Mouse (Mus musculus) layer of hippocampus, postnatal 36 days (tissue): ENCODE measurements around the gene Cd9. TPM values are rescaled to one million over a fixed set of nuclear protein-coding genes. Genes with fewer than 3 reads are reported as not detected.

Experiments used
- DNase-seq, 2 experiments: peaks; one replicate each; pipeline ENCODE4 v3.0.0; 2022
- total RNA-seq, 2 experiments: library from RNA; stranded (reverse); gene quantifications; 2 replicates each; pipeline ENCODE4 v1.2.3; 2021

Cd9 gene
- total RNA-seq, 2 experiments from 2014 or later = 70.6 to 71.5 TPM

DNA sequence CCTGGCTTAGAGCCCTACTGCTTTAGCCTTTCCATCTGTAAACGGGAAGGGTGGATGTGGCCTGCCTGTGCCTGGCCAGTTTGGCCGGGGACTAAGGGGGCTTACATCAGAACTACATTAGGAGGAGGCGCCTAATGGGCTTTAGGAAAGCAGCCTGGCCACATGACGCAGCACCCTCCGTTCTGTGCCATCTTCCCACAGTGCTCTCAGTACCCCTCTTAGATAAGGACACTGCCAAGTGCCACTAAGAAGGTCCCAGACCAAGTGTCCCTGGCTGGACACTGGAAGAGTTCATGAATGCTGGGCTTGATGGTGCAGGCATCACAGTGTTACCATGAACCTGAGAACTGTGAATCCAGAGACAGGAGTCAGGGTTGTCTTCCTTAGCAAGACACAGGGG, 20.7 kb downstream of the Cd9 start:
- DNase-seq = no peak

DNA sequence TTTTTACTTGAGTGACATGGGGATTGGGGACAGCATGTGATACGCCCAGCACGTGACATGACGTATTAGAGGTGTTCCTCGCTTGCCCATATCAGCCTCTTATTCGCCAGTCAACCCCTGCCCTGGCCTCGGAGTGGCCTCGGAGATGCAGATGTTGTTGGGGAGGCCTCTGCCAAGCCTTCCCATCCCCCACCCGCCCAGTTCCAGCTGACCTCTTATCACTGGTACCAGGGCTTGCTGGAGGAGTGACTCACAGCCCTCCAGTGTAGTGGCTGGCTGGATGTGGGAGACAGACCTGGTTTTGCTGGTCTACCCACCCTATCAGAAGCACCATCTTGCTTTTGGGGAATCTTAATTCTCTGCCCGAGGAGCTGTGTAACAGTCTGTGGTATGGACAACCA, 21.3 kb downstream of the Cd9 start:
- no peak for DNase-seq

DNA sequence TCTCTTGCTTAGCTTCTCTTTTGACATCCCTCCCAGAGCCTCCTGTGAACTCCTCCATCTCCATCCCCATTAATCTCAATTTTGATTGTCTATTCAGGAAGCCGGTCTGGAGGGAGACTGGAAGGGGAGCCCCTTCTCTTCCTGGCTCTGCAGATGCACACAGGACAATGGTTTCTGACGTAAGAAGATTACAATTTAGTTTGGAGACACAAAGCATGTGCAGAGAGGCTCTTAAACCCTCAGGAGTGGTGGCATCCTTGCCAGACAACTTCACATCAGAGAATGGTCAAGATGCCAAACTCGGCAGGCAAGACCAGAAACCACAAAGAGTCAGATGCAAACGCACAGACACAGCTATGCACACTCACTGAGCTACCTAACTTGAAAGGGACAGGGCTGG, 22.7 kb downstream of the Cd9 start:
- no peak for DNase-seq

DNA sequence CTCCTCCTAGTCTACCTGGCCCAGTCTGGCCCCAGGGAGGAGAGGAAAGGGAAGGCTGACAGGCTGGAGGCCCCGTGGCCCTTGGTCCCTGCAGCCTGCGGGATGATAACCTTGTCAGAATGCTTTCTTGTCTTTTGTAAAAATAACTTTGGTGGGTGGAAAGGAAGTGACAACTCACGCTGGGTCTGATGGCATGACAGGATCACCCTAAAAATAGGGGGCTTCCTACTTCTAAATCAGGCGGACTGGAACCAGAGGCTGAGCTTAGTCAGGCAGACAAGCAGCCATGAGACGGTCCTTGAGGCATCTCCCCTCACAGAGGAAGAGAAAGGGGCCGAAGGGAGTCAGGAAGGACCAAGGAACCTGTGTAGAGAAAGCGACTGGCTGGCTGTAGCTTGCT, 23.3 kb downstream of the Cd9 start:
- no peak for DNase-seq

DNA sequence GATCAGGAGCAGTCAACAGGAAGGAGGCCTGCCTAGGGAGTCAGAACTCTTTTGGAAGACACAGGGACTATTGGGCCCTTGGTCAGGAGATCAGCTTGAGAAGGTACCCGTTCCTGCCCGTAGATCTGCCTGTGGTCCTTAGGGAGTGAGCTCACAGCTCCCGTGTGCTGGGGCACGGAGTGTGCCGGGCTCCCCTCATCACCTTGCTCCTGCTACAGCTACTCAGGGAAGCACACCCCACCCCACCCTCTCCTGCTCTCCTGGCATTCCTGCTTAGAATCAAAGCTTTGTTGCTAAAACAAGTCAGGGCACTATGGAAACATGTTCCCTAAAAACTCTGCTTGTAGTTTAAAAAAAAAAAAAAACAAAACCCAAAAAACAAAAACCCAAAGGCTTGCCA, 24.0 kb downstream of the Cd9 start:
- no peak for DNase-seq

DNA sequence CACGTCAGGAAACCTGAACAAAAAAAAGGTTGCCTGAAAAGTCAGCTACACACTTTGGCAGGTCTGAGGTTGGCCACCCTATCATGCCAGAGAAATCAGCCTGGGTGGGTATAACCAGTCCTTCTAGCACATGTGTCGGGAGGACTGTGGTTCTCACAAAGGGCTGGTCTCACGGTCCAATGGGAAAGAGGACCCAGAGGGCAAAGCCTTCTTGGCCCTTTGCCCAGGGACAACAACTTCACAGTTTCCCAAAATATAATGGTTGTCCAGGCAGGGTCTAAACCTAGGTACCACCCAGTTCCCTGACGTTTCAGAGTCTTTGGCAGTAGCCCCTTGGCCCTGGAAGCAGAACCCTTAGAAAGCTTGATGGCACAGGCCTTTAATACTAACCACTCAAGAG, 25.4 kb downstream of the Cd9 start:
- no peak for DNase-seq

DNA sequence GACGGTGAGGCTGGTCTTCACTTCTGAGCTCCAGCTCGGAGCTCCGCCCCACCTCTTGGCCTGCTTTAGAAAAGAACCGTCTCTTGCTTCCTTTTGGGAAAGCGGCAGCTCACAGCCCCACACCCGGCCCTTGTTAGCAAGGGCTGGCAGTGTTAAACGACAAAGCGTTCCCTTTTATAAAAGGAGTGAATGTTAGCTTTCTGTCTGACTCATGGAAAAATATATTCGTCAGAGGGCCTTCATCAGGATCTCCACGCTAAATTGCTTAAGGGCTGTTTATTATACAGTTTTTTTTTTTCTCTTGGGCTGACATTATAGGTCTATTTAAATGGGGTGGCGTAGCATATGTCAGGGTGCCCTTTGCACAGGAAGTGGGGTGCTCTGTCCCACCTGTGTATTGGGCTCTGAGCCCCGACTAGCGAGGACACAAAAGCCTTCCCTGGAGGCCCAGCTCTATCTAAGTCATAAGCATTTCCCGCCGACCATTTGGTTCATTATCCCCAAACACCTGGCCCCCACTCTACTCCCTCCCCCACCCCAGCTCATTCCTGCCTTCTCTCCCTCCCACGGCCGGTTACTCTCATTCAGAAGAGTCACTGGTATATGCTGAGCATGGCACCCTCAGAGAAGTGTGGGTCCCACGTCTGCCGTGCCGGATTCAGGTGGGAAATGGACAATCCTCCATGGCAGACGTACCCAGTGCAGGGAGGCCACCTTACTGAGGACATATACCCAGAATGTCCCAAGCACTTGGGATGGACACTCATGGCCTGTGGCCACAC, 26.2 kb downstream of the Cd9 start:
- DNase-seq = no peak

DNA sequence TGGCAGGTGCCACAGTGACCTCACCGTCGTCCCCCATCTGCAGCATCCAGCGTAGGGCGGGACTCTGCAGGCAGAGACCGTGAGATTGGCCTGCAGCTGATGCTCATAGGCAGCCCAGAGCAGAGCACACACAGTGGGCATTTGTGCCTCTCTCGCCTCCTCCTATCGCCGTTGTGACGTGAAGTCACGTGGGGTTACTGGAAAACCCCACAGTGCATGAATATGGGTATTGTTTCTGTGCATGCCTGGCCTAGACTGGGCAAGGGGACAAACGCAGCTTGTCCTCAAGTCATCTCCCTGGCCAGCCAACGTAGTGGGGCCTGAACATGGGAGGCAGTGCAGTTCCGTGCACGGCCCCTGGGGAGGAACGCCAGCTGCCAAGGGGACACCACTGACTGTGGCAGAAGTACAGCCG, 27.3 kb downstream of the Cd9 start:
- peak; percentile 66 to 77 for DNase-seq

DNA sequence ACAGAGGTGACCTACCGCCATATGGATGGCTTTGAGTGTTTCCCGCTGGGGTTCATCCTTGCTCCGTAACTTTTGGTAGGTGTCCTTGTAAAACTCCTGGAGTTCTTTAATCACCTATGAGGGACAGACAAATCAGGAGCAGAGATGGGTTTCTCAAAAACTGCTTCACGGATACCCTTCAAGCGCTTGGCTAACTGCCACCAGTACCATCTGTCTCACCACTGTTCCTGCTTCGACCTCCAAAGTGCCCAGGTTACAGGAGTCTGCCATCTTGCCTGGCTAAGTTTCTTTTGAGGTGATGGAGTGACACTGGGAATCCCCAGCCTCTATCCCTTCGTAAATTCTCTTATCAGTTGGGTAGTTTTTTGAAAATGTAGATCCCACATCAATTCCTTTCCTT, 32.3 kb downstream of the Cd9 start:
- DNase-seq = no peak

DNA sequence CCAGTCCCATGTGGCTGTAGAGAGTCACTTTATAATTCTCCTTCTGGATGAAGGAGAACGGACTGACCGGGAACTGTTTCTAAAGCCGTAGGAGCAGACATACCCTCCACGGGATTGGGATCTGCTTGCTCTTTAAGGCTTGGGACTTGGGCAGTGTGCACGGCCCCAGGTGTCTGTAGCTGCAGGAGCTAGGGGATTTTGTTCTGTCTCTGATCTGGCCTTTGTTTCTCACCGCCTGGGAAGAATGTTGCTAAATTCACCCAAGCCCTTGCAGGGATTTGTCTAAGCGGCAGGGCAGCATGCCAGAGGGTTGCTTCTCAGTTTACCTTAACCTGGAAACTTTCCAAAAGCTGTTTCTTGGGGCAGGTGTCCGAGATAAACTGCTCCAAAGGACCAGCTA, 32.8 kb downstream of the Cd9 start:
- no peak for DNase-seq

DNA sequence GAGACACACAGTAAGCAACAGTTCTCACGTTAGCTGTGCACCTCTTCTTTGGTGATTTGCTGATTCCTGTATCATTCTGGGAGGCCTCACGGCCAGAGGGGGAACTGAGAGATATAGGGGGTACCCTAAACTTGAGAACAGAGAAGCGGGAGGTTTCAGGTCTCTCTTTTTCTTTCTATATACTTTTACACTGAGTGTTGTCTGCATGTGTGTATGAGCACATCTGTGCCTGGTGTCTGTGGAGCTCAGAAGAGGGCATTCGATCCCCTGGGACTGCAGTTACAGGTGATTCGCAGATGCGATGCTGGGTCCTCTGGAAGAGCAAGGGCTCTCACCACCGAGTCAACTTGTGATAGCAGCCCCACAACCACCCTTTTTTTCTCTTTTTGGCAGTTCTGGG, 33.3 kb downstream of the Cd9 start:
- DNase-seq = no peak

DNA sequence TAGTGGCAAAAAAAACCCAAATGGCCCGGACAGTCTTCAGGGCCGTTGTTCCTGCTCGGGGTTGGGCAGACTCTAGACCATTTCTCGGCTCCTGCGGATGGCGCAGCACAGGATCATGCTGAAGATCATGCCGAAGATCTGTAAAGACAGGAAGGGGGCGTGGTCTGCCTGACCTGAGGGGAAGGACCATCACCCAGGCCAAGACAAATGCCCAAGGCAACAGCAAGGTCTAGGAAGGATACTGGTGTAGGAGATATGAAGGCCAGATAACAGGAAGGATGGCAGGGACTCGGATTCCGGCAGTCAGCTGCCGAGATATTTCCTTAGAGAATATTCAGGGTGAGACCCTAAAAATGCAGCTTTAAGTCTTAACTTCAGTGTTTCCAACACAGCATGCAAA, 34.0 kb downstream of the Cd9 start:
- no peak for DNase-seq

DNA sequence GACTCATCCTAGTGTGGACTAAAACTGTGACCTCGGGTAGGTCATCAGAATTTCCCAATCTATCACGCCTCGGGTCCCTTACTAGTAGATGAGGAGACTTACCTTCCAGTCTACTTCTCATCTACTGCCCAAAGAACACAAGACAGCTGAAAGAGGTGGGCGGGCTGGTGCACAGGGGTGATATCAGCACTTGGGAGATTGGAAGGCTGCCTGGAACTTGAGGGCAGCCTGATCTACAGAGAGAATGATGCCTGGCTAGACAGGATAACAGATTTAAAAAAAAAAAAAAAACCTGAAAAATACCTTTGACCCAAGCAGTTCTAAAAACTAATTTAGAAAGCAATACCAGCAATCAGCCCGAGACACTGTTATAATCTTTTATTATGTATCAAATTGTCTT, 34.7 kb downstream of the Cd9 start:
- DNase-seq = no peak

DNA sequence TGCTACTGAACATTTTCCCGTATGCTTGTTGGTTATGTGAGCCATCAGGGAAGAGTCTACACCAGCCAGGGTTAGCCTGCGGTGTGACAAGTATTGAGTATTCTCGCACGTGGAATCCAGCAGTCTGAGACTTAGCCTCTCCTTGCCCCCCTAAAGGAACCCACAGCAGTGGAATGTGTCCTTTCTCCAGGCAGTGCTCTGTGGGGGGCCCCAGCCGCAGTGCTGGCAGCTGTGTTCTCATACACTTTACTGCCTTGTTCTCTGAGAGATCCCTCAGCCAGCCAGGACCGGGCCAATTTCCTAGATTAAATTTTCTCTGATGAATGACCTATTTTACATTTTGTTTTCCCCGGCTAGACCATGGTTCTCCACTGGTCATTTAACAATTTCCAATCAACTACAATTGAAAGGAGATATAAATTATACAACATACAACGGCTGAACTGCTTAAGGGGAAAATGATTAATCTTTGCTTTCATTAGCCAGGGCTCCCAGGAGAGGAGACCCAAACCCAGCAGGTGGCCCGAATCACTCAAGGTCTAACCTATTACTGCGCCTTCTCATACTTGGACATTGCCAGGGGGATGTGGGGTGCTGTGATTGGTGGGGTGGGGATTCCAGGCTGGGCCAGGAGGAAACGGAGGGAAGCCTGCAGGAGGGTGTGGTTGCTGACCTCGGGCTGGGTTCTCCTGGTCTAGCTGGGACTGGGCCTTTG, 38.6 kb downstream of the Cd9 start:
- DNase-seq = no peak

DNA sequence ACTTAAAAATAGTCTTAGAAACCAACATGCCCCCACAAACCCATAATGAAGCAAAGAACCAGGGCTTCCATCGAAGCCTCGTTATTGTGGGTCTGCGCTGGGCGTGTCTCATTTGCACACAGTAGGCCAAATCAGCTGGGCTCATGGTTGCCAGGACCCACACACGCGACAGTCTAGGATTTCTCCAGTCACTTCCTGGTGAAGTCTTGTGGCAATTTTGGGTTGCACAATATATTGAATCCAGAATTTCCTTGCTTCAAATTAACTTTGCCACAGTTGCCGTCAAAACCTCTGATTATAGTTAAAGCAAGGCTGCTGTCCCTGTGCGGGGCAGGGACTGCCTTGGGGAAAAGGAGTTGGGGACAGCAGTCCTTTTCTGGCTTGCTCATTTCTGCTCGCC, 39.9 kb downstream of the Cd9 start:
- DNase-seq = no peak

DNA sequence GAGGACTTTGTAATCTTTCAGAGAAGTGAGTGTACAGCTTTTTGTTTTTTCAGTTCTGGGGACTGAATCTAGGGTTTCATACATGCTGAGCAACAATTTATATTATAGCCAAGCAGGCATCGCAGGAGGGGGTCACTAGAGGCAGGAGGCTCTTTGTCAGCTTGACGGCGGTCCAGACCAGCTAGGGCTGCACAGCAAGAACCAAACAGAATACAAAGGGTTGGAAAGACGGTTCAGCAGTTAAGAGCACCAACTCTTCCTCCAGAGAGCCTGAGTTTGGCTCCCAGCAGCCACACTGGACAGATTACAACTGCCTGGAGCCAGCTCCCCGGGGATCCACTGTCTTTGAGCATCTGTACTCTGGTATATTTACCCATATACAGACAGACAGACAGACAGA, 40.3 kb downstream of the Cd9 start:
- no peak for DNase-seq

DNA sequence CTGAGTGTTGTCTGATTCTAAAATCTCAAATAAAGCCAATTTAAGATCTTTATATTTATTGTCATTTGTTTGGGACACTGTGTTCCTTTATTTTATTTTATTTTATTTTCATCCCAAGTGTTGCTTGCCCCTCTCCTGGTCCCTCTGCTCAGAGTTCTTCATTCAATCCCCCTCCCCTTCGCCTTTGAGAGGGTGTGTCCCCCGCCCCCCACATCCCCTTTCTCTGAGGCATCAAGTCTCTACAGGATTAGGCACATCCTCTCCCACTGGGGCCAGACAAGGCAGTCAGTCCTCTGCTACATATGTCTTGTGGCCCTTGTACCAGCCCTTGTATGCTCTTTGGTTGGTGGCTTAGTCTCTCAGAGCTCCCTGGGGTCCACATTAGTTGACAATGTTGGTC, 46.9 kb downstream of the Cd9 start:
- no peak for DNase-seq

DNA sequence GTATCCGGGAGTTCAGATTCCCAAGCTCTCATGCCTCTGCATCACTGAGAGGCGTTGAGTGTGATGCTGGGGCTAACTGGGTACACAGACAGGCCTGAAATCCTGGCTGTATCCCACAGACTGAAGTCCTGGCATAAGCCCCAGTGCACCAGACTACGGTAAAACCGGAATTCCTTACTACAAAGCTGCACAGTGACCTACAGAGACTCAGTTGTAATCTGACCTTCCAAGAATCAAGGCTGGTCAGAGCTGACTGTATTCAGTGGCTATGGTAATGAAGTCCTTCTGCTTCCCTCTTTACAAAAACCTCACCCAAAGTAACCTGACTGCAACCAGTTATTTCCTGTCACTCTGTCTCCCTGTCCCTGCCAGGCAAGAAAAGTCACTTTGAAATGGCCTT, 47.4 kb downstream of the Cd9 start:
- no peak for DNase-seq

DNA sequence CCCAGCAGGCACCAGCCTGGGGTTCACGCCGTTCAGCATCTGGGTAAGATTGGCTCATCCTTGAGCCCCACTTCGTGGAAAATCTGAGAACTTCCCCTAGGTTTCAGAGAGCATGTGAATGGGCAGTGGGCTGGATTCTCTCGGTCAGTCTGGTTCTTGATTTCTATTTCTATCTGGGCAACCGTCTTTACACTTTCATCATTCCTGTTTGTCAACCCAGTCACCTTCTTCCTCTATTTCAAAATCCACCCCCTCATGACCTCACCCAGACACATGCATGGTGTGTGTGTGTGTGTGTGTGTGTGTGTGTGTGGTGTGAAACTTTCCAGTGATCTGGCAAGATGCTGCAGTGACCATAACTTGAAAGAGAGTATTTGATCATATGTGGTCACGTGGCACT, 49.2 kb downstream of the Cd9 start:
- DNase-seq = no peak

DNA sequence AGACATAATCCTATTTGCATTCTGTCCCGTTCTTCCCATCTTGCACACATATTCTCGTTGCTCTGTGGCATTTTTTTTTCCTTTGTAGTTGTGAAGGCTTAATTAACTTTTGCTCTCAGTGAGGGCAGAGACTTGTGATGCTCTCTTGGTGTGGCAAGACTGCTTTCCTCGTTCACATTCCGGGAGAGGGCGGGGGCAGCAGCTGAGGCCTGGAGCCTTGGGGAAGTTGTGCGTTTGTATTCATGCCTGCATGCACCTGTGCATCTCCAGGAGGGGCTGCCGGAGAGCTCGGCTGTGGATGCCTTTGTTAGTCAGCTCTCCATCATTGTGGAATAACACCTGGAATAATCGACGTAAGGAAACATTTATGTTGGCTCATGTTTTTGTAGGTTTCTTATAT, 52.0 kb downstream of the Cd9 start:
- no peak for DNase-seq

DNA sequence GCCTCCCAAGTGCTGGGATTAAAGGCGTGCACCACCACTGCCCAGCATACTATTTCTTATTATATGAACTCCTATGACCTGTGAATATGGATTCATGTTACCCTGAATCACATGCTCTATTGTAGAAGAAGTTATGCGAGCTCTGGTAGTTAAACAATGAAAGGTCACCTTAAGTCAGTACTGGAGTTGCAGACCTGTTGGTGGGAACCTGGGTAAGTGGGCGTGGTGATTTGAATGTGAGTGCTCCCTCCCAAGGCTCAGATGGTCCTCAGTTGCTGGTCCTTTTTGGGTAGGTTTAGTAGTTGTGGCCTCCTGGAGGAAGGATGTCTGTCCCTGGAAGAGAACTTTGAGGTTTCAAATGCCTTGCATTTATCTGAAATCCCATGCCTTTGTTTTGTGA, 57.8 kb downstream of the Cd9 start:
- no peak for DNase-seq

DNA sequence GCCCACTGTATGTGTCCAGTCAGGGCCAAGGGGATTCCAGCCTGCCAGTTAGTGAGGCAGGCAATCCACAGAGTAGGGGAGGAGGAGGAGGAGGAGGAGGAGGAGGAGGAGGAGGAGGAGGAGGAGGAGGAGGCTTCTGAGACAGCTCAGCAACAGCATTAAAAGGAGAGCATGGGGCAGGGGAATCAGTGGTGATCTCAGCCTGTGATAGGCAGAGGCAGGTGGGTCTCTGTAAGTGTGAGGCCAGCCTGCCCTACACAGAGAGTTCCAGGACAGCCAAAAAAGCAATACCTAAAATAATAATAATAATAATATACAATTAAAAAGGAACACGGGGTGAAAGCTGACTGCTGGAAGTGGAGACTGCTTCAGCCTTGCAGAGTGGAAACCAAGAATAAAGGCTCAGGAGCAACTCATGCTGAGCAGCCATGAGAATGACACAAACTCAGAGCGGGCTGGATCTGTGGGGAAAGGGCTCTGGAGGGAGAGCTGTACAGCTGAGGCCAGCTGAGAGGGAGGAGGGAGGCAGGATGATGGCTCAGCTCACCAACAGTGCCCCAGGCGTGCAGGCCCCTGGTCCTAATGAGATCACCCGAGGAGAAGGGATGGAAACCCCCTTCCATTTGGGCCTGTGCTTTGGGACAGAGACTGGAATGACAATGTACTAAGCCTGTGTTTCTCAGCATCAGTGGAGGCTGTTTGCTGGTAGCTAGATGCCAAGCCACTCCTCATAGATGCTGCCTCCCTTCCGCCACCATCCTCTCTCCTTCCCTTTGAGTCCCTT, 59.7 kb downstream of the Cd9 start:
- DNase-seq = no peak

DNA sequence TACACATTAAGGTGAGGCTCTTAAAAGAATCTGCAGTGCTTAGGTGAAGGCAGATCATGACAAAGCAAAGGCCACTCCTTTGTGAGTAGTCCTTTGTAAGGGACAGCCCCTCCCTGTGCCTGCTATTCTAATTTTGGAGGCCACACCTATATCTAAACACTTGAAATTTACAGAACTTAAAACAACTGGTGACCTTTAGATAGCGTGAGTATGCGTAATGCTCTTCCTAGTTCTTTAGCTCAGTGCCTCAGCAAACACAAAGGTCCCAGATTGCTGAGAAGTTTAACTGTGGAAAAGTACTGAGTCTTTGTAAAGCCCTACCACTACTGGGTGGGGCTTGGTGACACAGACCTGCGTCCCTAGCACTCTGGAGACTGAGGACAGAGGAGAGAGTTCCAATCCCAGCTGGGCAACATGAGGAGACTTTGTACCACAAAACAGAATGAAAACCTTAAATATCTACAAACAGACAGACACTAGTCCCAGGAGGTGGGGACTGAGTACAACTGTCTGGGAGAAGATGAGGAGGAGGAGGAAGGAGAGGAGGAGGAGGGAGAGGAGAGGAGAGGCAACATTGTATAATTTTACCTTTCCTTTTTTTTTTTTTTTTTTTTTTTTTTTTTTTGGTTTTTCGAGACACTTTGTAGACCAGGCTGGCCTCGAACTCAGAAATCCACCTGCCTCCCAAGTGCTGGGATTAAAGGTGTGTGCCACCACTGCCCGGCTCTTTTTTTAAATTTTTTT, 60.7 kb downstream of the Cd9 start:
- no peak for DNase-seq
